Mouse (Mus musculus) Muller cell, postnatal 12 days (primary cell): ENCODE data around the gene Apc2.
"Not testable (repeated sequence)": the region's sequence is repeated elsewhere in the genome, so short reads cannot be mapped to it uniquely, and the experiment has no call there.

Source experiments
- DNase-seq: peaks from one replicate; pipeline ENCODE4 v3.0.0-alpha.2; 2015; ENCODE audit errors: inconsistent ontology term

Apc2 gene

DNA sequence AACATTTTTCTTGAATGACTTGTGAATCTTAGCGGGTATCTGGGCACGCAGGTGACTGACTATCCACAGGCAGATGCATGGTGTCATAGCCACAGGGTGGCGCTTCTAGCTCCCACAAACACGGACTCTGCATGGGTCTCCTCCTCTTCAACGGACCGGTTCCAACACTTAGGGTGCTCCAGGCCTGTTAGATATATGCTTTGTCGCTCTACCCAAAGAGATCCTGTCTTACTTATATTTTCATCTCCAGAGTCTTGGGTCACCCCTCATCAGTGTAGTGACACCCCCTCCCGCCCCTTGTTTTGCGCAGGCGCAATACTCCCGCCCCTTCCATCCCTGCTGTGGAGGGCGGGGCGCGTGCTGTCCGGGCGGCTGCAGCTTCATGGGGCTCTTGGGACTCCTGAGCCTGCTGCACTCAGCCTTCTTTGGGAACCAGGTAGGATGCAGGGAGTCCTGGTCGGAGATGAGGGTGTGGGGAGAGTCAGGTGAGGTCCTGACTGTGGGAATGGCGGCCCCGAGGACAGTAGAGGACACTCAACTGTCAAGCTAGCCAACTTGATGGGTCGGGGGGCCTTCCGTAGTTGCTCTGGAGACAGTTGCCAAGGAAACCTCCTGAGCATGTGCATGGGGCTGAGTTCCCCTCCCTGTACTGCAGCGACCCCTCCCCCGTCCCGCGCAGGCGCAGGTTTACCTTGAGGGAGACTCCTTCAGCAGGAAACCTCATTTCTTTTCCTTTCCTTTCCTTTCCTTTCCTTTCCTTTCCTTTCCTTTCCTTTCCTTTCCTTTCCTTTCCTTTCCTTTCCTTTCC is at the start of gene Apc2:
Gene Apc2, plus strand, starts transcription at position 360 of the 808 bp plus-strand sequence.
- DNase-seq, result peak; percentile 82

DNA sequence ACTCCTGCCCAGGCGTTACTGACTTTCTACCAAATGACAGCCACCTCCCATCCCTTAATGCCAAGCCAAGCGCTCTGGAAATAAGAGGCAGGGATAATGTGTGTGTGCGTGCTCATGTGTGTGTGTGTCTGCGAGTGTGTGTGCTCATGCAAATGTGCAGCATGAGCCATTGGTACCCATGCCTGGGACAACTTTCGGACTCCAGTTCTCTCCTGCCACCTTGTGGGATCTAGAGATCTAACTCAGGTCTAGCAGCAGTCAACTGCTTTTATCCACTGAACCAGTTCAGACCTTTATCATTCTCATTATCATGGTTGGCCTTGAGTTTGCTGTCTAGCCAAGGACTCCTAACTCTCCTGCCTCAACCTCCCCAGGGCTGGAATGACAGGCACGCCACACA is 47.9 kb upstream of the Apc2 start:
- DNase-seq, result peak; percentile 27

DNA sequence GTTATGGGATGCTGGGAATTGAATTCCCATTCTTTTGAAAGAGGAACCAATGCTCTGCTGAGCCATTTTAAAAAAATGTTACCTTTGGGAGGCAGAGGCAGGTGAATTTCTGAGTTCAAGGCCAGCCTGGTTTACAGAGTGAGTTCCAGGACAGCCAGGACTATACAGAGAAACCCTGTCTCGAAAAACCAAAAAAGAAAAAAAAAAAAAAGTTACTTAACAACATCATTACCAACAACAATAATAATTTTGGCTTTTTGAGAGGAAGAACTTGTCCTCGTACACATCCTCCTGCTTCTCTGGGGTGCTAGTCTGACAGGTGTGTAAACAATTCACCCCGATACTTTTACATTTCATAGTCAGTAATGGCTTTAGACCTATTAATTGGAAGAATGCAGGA is 47.3 kb upstream of the Apc2 start:
- DNase-seq, result not testable (repeated sequence)

DNA sequence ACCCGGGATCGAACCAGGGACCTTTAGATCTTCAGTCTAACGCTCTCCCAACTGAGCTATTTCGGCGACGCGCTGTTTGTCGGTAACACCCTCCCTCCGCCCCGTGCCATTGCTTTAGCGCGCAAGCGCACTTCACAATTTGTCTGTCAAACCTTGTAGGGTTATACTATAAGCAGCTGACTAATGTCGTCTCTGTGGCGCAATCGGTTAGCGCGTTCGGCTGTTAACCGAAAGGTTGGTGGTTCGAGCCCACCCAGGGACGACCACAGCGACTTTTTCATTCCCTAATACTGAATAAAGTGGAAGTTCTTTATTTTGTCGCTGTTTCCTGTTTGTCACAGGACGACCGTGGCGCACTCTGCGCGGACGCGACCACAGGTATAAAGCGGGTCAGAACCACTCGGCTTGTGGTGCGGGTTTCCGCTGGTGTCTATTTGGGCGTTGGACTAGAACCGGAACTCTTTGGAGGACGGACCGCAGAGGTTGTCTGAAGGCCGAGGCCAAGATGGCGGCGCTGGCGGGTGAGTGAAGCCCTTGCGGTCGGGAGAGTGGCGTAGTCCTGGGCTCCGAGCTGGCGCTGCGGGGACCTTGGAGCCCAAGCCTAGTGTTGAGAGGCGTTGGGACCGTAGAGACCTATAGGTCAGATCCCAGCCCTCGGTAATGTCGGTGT is 46.7 kb upstream of the Apc2 start, which contains the start of gene Ndufs7:
Gene Ndufs7, plus strand, starts transcription at position 151 of the 670 bp plus-strand sequence.
- peak; percentile 94 for DNase-seq

DNA sequence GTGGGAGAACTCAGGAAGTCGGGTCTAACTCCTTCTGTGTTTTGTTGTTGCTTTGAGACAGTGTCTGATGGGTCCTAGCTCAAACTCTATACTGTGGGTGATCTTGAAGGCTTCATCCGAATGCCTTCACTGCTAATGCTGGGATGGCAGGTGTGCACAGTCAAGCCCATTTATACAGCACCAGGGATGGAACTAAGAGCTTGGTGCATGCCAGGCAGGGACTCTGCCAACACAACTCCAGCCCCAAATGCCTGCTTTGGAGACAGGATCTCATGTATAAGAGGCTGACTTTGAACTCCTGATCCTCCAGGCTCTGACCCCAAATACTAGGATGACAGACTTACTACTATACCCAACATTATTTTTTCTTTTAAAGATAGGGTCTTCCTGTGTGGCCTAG is 45.7 kb upstream of the Apc2 start:
- no peak for DNase-seq

DNA sequence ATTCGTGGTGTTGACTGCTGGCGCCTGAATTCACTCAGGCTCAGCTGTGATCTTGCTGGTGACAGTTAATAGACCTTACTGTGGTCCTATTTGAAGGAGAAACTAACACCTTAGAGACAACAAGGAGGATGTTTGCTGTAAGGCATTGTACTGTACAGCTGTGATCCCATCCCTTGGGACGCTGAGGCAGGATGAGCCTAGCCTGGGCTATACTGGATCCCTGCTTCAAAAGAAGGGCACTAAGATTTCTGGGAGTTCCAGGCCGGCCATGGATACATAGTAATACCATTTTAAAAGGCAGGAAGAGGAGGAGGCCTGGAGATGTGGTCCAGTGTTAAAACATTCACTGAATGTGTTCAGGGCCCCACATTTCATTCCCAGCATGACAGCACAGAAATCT is 45.2 kb upstream of the Apc2 start:
- no peak for DNase-seq

DNA sequence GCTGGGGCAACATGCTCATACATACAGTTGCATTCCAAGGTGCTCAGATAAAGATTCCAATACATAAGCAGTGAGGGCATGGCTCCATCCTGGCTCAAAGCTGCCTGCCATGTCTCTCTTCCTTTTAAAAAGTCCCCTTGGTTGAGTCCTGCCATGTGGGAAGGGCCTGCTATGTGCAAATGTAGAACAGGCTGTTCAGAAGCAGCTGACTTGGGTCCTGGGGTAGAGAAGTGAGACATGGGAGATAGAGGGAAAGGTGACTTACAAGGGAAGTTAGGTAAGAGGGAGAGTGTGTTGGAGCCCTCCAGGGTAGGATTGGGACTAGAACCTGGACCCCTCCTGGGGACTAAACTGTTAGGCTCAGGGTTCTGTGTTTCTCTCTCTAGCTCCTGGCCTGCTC is 43.8 kb upstream of the Apc2 start:
- DNase-seq, result no peak

DNA sequence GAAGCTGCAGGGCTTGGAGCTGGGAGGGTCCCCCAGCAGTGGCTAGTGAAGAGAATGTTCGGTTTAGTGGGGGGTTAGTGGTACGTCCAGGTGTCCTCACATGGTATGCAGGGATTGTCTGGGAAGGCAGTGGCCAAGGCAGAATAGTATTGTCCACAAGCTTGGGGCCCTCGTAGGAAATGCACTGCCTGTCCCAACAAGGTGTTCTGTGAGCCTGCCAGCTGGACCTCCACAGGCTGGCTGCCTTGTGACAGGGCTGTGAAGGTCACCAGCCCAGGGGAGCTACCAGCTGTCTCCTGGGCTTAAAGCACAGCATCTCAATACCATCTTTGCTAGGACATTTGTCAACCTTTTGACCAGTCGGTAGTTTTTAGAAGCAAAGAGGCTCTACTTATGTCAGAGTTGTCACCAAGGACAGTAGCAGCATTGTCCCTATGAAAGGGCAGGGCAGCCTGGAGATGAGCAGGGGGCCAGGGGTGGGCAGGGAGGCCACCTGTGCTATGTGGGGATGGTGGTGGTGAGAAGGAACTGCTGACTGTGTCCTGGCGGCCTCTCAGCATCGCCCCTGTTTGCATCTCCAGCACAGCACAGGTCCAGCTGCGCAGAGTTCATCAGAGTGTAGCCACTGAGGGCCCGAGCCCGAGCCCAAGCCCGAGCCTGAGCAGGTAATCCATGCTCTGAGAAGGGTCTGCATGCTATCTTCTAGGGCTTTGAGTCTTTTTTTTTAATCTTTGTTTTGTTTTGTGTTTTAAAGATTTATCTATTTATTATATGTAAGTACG is 43.1 kb upstream of the Apc2 start:
- DNase-seq, result no peak

DNA sequence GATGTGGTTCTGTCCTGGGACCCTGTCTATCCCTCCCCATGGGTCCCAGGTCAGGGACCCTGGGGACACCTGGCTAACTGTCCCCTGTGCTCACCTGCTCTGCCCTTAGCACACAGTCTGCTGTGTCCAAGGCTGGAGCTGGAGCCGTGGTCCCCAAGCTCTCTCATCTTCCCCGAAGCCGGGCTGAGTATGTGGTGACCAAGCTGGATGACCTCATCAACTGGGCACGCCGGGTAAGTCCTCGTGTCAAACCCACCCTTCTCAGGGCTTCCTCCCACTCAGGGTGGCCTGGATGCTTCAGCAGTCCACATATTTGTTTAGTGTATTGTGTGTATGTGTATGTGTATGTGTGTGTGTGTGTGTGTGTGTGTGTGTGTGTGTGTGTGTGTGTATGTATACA is 42.2 kb upstream of the Apc2 start:
- no peak for DNase-seq

DNA sequence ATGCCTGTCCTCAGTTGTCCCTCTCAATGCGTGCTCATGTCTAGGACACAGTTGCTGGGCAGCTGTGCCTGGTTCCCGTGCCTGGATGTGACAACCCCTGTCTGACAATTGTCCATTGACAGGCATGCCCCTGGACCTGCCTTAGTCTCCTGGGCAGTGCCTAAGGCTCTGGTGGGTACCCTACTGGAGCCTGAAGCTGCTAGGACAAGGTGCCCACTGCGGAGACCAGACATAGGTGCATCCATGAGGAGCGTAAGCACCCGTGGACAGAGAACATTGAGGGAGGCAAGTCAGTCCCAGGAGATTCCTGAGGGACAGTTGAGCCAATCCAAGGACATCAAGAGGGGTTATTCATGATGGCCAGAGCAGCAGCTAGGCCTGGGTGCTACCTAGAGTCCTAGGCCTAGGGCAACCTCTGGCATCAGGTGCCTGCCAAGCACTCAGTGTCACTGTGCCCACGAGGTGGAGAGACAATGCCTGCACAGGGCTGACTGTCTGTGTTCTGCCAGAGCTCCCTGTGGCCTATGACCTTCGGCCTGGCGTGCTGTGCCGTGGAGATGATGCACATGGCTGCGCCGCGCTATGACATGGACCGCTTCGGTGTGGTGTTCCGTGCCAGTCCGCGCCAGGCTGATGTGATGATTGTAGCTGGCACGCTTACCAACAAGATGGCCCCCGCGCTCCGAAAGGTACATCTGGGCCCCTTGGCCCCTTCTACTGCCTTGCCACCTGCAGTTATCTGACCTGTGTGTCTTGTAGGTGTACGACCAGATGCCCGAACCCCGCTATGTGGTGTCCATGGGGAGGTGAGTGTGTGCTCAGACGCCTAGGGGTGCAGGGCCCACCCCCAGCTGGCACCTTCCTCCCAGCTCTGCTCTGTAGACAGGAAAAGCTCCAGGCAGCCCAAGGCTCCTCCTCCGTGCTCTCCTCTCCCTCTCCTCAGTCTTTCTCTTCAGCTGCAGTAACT is 41.2 kb upstream of the Apc2 start:
- no peak for DNase-seq

DNA sequence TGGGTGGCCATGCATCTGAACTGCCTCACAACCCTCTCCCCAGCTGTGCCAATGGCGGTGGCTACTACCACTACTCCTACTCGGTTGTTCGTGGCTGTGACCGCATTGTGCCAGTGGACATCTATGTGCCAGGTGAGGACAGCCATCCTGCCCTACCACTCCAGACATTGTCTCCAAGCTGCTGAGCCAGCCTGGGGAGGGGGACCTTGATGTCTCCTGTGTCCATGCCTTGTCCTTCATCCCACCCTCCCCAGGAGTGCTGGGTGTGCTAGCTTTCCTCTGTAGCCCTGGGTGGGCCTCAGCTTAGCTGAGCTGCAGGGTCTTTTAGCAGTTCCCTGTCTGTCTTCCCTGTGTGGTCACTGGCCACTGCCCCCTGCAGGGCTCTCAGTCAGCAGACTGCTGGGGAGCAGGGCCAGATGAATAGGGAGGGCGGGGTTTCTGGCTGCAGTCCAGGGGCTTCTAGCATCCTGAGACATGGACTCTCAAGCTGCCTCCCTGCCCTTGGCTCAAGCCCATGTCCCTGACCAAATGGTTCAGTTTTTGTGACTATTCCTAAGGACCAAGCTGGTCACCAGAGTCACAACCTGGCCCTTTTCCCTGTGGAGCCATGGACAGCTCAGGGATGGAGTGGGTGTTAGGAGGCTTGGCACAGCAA is 39.8 kb upstream of the Apc2 start:
- no peak for DNase-seq

DNA sequence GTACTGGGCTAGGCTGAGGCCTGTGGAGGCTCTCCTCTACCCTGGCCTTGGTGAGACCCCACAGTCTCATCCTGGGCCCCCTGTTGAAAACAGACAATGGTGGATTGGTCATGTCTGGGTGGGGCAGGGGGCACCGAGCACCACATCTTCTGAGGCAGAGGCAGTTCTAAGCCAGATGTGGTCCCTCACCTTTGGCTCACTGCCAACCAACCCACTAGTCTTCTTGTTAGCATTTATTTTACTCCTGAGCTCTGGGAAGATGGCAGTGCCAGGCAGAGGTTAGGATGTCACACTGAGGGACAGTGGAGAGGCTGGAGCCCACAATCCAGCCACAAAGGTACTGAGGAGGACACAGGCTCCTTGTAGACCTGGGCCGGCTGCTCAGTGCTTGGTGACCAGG is 37.8 kb upstream of the Apc2 start:
- DNase-seq, result no peak

DNA sequence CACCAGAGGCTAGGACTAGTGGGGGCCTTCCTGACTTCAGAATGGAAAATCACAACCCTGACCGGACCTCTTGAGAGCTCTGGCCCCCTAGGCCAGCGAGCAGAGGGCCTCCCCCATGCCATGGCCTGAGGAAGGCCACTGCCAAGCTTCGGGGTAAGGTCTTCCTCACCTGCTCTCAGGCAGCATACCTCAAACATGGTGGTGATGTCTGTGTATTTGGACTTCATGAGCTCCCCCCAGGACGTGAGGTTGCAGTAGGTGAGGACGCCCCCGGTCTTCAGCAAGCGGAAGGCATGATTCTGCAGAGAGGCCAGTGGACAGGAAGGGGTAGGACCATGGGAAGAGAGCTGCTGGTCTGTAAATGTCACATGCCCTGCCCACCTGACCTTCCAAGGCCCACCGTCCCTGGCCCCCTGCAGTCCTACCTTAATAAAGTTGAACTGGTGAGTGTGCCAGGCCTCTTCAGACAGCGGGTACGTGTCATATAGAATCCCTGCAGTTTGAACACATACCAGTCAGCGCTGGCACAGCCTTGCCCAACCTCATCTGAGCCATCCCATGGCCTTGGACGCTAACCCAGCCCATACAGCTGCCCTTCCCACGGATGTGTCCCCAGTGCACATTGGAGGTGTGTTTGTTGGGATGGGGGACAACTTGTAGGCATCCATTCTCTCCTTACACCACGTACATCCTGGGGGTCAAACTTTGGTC is 36.9 kb upstream of the Apc2 start:
- no peak for DNase-seq

DNA sequence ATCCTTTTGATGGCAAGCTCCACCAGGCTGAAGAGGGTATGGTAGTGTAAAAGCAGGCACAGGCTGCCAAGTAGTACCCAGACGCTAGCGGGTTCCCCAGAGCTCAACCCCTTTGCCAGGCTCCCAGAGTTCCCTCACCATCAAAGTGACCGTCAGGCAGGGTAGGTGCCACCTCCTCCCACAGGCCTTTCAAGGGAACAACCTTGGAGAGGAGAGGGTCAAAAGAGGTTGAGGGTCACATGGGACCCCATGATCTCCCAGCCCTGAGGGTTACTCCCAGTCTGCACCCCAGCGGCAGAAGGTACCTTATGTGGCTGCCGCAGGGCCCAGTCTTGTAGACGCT is 36.3 kb upstream of the Apc2 start:
- no peak for DNase-seq

DNA sequence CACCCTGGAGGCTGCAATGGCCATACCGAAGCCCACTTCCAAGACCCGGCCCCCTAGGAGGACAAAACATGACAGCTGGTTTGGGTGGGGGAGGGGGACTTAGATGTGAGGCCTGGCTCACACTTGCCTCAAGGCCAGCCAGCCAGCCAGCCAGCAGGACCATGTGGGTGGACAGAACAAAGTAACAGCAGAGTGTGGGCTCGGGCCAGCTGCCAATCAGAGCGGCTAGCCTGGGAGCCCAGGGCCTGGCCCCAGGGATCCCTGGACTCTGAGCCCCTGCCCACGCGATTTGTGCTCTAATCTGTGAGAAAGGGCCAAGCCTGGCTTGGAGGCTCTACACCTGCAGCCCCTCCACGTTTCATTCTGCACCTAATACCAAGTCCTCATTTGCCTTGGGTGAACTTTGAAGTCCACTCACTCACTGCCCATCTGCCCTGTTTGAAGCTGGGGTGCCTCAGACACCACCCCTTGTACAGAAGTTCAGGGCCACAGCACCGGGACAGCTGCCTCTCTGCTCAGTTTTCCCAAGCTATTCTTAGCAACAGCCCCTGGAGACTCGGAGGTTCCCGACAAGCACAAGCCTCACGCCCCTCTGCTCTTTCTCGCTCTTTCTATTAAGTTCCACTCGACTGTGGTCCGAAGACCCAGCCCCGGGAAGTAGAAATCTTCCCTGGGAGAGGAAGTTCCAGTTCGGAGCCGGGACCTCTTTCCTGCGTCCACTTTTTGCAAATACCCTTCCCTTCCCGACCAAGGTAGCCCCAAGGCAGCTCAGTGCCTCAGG is 35.7 kb upstream of the Apc2 start:
- peak; percentile 88 for DNase-seq

DNA sequence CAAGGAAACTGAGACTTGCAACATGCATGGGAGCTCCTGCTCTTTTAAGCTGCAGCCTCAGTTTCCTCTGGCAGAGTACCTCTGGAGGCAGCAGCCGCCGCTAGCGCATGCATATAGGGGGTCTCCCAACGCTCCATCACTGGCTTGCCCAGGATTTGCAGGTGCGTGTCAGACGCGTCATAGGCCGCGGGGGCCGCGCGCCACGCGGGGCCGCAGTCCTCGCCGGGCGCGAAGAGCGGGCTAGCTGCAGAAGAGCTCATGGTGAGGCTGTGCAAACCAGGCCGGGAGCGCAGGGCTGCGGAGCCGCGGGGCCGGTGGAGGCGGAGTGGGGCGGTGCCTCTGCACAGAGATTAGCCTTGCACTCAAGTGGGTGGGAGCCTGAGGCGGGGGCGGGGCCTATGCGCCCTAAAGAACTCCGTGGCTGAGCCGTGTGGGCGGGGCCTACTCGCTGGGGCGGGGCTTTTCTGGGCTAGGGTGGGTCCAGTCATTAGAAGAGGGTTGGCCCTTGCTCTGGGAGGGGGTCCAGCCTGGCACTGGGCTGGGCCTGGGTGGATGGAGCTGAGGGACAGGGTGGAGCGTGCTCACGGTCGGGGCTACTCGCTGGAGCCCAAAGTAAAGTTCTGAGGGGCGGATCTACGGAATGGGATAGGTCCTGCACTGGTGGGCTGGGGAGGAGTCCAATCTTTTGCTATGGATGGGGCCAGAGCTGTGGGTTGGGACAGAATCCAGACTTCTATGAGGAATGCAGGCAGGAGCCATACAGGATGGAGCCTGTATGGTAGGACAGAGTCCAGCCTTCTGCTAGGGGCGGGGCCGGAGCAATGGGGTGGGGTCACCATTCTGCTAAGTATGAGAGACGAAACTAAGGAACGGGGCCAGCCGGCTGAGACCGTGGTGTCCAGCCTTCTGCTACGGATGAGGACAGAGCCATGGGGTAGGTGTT is 34.9 kb upstream of the Apc2 start, which contains the start of the genes Gamt and Dazap1:
Gene Gamt, minus strand, starts transcription at position 371 of the 943 bp plus-strand sequence.
Gene Dazap1, plus strand, starts transcription at position 845 of the 943 bp plus-strand sequence.
- peak; percentile 100 for DNase-seq

DNA sequence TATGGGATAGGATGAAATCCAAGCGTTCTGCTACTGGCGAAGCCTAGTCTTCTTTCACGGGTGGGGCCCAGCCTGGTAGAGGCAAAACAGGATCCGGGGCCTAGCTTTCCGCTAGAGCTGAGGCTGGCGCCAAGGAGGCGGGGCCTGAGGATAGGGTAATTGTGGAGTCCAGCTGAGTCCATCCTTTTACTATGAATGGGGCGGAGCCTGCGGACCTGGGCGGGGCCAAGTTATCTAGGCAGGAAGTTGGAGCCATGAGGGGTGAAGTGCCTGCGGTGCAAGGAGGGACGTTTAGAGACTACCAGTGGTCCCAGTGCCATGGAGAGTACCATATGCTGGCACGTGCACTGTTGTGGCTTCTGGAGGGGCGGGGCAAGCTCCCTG is 34.2 kb upstream of the Apc2 start:
- peak; percentile 98 for DNase-seq

DNA sequence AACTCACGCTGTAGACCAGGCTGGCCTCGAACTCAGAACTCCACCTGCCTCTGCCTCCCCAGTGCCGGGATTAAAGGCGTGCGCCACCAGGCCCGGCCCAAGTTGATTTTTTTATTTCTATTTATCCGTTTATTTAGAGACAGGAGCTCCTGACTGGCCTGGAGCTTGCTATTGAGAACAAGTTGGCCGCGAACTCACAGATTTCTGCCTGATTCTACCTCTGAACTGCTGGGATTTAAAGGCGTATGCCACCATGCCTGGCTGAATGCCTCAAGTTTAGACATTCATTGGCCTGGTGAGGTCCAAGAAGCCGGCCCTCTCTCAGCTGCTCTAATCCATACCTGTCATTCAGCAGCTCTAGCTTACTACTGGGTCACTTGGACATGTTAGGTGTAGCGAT is 33.6 kb upstream of the Apc2 start:
- DNase-seq, result no peak
